Mouse (Mus musculus) heart, embryonic 12.5 days (tissue): Measurements from ENCODE around the gene Msl3. TPM values are rescaled to one million over a fixed set of nuclear protein-coding genes. Genes with fewer than 3 reads are reported as not detected.
A peak's percentile ranks its signal among the peaks of the same experiment; 100 is the strongest.
"Not testable (repeated sequence)": the region's sequence is repeated elsewhere in the genome, so short reads cannot be mapped to it uniquely, and the experiment has no call there.

ENCODE experiments used
- ATAC-seq: fragments of 200-750 bp; cut with Nextera tagmentation; 2 replicates; pipeline ENCODE4 v1.8.0; 2017; ENCODE audit warnings: moderate TSS enrichment, moderate library complexity; ENCODE audit not compliant: insufficient number of reproducible peaks, low FRiP score
- H3K27ac ChIP-seq: fragments of 300-500 bp; sonication (generic); 2 replicates; pipeline ENCODE4 v1.5.1; 2016; ENCODE audit warnings: mild to moderate bottlenecking, moderate library complexity; ENCODE audit not compliant: poor library complexity, severe bottlenecking
- H3K27me3 ChIP-seq: fragments of 300-500 bp; sonication (generic); replicated peaks from 2 replicates; pipeline ENCODE4 v1.6.1; 2016; ENCODE audit warnings: mild to moderate bottlenecking, moderate library complexity
- H3K36me3 ChIP-seq: fragments of 300-500 bp; sonication (generic); 2 replicates; pipeline ENCODE4 v1.6.1; 2016; ENCODE audit warnings: mild to moderate bottlenecking, moderate library complexity
- H3K4me1 ChIP-seq: fragments of 300-500 bp; sonication (generic); replicated peaks from 2 replicates; pipeline ENCODE4 v1.6.1; 2016; ENCODE audit warnings: mild to moderate bottlenecking
- H3K4me2 ChIP-seq: fragments of 300-500 bp; sonication (generic); 2 replicates; pipeline ENCODE4 v1.6.1; 2016; ENCODE audit warnings: mild to moderate bottlenecking, moderate library complexity
- H3K4me3 ChIP-seq: fragments of 300-500 bp; sonication (generic); 2 replicates; pipeline ENCODE4 v1.5.1; 2016; ENCODE audit warnings: mild to moderate bottlenecking
- H3K9ac ChIP-seq: fragments of 300-500 bp; sonication (generic); 2 replicates; pipeline ENCODE4 v1.6.1; 2016; ENCODE audit warnings: mild to moderate bottlenecking, moderate library complexity
- H3K9me3 ChIP-seq: fragments of 300-500 bp; sonication (generic); replicated peaks from 2 replicates; pipeline ENCODE4 v1.6.1; 2016; ENCODE audit warnings: mild to moderate bottlenecking, moderate library complexity
- WGBS: fragments of 180-500 bp; shearing (Covaris S2); methylation state at CpG from one replicate; pipeline ENCODE4 v1.1.7; 2016; 5-methylcytosine and 5-hydroxymethylcytosine counted together
- polyA plus RNA-seq: library from polyadenylated mRNA; unstranded; fragments of >200 nt; fragmentation: Nextera tagmentation; extraction: Ambion mirVana; gene quantifications from 2 replicates; pipeline ENCODE4 v1.2.1, GENCODE M21; 2016

Gene Msl3
- 38.8 and 39.2 TPM in 2 replicates for polyA plus RNA-seq

DNA sequence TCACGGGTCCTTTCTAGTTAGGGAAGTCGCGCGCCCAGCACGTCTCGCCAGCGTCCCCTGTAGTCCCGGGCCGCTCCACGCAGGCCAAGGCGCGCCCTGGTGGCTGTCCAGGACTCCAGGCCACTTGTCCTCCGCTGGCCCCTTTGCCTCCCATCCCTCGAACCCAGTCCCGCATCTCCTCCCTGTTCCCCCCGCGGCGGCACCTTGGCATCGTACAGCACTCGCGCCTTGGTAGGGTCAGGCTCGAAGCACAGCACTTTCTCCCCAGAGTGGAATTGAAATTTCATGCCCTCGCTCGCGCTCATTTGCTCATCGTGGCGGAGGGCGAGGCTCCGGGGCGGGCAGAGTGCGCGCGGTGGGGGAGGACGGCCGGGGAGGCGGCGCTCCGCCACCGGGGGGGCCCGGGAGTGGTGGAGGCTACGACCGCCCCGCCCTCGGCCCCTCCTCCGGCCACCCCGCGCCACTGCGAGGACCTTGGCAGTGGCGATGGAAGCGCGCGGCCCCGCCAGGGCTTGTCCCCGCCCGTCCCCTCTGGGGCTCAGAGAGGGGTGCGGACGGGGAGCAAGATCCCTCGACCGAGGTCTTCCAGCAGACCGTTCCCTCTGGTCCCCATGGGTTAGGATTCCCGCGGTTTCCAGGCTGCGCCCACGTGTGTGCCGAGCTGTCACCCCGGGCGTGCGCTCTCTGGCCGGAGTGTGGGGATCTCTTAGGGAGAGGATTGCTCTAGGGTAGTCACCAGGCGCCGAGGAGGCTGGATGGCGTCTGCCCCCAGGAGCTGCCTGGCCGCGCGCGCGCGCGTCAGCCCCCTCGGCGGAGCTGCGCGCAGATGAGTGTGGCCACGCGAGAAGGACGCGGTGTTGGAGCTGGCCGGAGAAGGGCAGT lies at the start of gene Msl3:
Gene Msl3, minus strand, starts transcription at position 374 of the 882 bp plus-strand sequence.
- Histone ChIP-seq H3K9me3 (no peaks in the 10 kb centered on the region), H3K36me3 (0 out of 2 replicates have a peak, but pooled peaks cover 4% of the 10 kb centered on the region), H3K4me1 (0 out of 2 replicates have a peak, but pooled peaks cover 5% of the 10 kb centered on the region), H3K4me2 (peak within 1 kb of the TSS; percentile 85), H3K27me3 (no peaks in the 10 kb centered on the region), H3K27ac (peak within 1 kb of the TSS; percentile 98), H3K4me3 (peak within 1 kb of the TSS; percentile 69), H3K9ac (peak within 1 kb of the TSS; percentile 80)
- peak; percentile 96 for ATAC-seq
- 17% methylated on average over 68 of the region's 88 CpGs for WGBS

DNA sequence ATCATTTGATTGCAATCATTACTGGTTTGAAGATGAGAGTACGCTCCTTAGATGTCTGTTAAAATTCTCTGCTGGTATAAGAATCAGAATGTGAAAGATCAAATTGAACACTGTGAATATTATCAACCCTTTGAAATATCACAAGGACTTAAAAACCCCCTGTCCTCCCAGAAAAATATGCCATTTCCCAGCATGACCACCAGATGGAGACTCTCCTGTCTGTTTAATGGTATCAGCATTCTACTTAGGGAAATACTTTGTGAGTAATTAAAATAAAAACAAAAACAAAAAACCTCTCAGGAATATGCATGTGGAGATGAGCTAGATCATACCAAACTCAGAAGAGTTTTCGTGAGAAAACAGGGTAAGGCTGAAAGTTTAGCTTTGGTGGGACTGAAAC lies 44.3 kb upstream of the Msl3 start:
- no peaks in the 10 kb centered on the region for H3K36me3 ChIP-seq
- H3K27ac ChIP-seq = no peak overlapping the region
- ATAC-seq = no peak
- no peaks in the 10 kb centered on the region for H3K9me3 ChIP-seq
- 44% methylated on average over 2 of the region's 2 CpGs for WGBS
- H3K9ac ChIP-seq = no peak overlapping the region
- H3K4me1 ChIP-seq = no peaks in the 10 kb centered on the region
- no peaks in the 10 kb centered on the region for H3K27me3 ChIP-seq
- H3K4me3 ChIP-seq = no peak overlapping the region
- no peak overlapping the region for H3K4me2 ChIP-seq

DNA sequence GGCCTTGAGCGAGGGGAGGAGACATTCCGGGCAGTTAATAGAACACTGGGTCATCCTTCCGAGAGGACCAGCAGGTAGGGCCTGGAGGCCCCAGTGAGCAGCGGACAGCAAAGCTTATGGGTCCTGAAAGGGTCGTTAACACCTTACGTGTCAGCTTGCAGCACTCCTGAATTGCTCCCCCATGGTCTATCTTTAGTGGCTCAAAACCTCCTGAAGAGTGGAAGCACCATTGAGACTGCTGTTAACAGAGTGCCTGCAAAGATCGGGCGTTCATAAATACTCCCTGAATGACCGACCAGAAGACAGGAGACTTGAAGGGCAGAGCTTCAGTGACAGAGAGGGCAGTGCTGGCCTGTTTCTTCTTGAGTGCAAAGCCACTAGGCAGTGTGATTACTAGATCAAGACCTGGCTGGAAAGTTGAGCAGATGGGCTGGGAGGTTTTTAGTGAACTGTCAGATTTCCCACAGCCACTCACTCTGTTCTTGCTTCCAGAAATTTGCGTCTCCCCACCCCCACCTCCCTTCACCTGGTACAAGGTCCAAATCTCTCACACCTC lies 787 bp upstream of the Msl3 start:
- Histone ChIP-seq H3K36me3 (no peaks in the 10 kb centered on the region), H3K27me3 (no peaks in the 10 kb centered on the region), H3K4me3 (peak overlapping the region; percentile 69), H3K9me3 (no peaks in the 10 kb centered on the region), H3K27ac (peak overlapping the region; percentile 98), H3K9ac (peak overlapping the region; percentile 80), H3K4me1 (0 out of 2 replicates have a peak, but pooled peaks cover 5% of the 10 kb centered on the region), H3K4me2 (peak overlapping the region; percentile 85)
- ATAC-seq = no peak; the same call in 1 of the 2 replicates
- 26% methylated on average over 10 of the region's 10 CpGs for WGBS

DNA sequence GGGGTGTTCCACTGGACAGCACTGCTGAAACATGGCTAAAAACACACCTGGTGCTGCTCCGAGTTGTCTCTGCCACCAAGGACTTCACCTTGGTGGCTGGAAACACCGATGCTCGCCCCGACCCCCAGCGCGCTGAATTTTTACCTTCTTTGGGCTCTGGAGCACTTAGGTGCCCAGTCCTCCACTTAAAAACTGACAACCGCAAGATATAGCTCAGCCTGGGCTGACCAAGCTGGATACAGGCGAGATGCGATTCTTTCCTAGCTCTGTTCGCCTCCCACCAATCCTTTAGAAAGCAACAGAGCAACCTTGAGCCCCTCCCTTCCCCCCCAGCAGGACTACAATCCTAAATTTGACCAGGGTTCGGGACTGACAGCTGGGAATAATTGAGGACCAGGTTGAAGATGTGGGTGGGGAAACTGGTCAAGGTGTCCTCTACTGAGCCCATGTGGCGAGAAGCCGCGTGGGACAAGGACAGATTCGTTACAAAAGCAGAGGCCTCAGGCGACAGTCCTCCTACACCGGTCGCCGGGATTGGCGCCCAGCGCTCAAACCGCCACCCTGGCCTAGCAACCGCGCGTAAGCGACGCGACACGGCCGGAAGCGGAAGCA lies 679 bp downstream of the Msl3 start:
- WGBS = 10% methylated on average over 30 of the region's 31 CpGs

DNA sequence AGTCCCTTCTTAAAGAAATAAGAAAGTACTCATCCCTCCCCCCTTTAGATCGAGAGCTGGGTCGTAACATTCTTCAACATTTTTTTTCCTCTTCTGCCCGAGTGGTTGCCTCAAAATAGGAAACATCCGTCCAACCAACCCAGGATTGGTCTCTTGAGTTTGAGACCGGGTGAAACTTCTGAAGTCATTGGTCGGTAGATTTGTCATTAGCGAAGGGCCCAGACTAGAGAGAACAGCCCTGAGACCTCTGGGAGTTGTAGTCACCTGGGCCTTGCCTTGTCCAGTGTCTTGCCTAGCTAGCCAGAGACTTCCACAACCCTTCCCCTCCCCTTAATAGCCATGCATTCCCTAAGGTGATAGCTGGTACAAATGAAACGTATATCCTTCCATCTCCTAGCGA lies 1.3 kb downstream of the Msl3 start:
- Histone ChIP-seq H3K9ac (peak overlapping the region; percentile 80; the same call in 1 of the 2 replicates), H3K27ac (peak overlapping the region; percentile 98), H3K4me3 (peak overlapping the region; percentile 69), H3K4me2 (peak overlapping the region; percentile 85), H3K9me3 (no peaks in the 10 kb centered on the region), H3K4me1 (0 out of 2 replicates have a peak, but pooled peaks cover 5% of the 10 kb centered on the region), H3K27me3 (no peaks in the 10 kb centered on the region), H3K36me3 (peaks cover 15% of the 10 kb centered on the region)
- peak; percentile 72 for ATAC-seq
- WGBS = 12% methylated on average over 9 of the region's 9 CpGs

More for the DNA sequence above, 679 bp downstream of the Msl3 start:
- Histone ChIP-seq H3K9me3 (no peaks in the 10 kb centered on the region), H3K4me2 (peak overlapping the region; percentile 85), H3K36me3 (peaks cover 9% of the 10 kb centered on the region), H3K27ac (peak overlapping the region; percentile 98), H3K4me1 (0 out of 2 replicates have a peak, but pooled peaks cover 5% of the 10 kb centered on the region), H3K9ac (peak overlapping the region; percentile 80), H3K27me3 (no peaks in the 10 kb centered on the region), H3K4me3 (peak overlapping the region; percentile 69)
- no peak for ATAC-seq

DNA sequence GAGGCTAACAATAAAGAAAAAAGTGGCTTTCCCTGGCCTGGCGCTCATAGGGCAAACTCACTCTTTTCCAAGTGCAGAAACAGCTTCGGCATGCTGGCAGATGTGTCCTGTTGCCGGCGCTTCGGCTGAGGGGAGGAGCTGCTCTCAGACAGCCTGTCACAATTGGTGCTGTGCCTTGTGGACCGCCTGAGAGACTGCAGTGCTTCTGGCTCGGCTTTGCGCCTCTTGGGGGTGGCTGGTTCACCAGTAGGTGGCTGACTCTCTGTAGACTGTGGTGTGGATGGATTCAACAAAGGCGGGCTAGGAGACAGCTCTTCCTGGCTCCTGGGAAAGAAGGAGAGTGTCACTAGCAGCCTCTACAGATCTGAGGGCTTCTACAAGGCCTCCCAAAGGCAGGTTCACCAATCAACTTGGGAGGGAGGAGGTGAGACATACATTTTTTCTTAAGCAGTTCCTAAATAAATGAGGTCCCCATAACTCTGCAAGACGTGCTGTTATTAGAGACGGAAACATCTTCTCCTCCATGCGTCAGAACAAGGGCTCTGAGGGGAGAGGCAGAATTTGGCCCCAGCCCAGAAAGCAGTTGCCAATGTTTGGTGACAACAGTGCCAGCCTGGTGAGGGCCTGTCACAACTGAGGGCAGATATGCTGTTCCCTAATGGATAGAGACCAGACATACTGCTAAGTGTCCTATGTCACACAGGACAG lies 9.6 kb downstream of the Msl3 start:
- Histone ChIP-seq H3K27me3 (no peaks in the 10 kb centered on the region), H3K9ac (no peak overlapping the region), H3K4me3 (no peak overlapping the region), H3K27ac (0 out of 2 replicates have a peak overlapping the region, but pooled peaks have one; percentile 43), H3K4me1 (no peaks in the 10 kb centered on the region), H3K4me2 (no peak overlapping the region), H3K36me3 (peaks cover 26% of the 10 kb centered on the region), H3K9me3 (no peaks in the 10 kb centered on the region)
- 51% methylated on average over 12 of the region's 12 CpGs for WGBS
- ATAC-seq = 0 out of 2 replicates have a peak, but pooled peaks have one; percentile 67

DNA sequence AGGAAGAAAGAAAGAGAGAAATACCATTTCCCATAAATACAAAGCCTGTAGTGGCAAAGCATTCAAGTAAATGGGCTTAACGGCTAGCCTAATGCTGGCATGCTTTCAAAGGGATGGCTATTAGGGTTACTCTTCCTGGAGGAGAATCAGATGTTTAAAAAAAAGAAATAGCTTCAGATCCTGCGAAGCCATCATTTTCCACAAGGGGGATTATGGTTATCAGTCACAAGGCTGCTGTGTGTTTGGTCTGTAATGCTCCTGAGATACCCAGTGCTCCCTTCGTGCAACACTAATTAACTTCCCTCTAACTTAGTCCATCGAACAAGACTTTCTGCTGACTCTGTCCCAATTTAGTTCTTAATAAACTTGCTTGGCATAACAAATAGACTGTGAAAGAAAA lies 13.5 kb downstream of the Msl3 start:
- H3K27me3 ChIP-seq = no peaks in the 10 kb centered on the region
- no peak for ATAC-seq
- H3K36me3 ChIP-seq = peaks cover 17% of the 10 kb centered on the region
- no peaks in the 10 kb centered on the region for H3K4me1 ChIP-seq
- no peaks in the 10 kb centered on the region for H3K9me3 ChIP-seq
- no peak overlapping the region for H3K9ac ChIP-seq
- no peak overlapping the region for H3K4me2 ChIP-seq
- no peak overlapping the region for H3K27ac ChIP-seq
- H3K4me3 ChIP-seq = no peak overlapping the region
- WGBS = 67% methylated on average over 4 of the region's 4 CpGs

DNA sequence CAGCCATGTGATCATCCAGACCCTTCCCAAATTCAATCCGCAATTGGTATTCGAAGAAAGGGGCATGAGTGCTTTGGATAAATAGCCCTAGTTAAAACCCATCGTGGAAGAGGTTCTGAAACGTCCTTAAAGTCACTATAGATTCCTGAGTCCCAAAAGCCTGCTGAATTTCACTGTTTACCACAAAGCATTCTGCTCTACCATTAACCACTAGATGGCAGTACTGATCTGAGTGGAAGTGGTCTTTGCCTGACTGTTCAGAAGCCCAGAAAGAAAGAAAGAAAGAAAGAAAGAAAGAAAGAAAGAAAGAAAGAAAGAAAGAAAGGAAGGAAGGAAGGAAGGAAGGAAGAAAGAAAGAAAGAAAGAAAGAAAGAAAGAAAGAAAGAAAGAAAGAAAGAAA lies 13.9 kb downstream of the Msl3 start:
- H3K9me3 ChIP-seq, H3K4me2 ChIP-seq, H3K27ac ChIP-seq, H3K4me1 ChIP-seq, H3K9ac ChIP-seq, H3K27me3 ChIP-seq, ATAC-seq, H3K4me3 ChIP-seq: not testable (repeated sequence)
- peaks cover 13% of the 10 kb centered on the region for H3K36me3 ChIP-seq
- 56% methylated on average over 4 of the region's 4 CpGs for WGBS

DNA sequence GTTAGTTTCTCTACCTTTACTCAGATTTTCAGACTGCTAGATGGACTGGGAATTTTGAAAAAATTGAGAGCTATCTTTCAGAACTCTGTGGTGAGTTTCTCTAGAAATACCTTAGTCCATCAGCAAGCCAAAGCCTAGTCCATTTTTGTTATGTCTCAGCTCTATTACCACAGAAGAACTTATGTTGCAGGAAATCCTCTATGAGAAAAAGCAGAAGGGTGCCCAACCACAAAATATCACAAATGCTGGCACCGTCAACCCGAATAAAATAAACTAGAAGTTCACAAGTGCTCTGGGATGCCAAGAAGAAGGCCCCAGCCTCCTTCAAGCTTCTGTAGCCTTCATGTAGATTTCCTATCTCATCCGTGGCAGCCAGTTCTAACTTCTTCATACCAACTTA lies 14.4 kb downstream of the Msl3 start:
- no peak overlapping the region for H3K27ac ChIP-seq
- H3K27me3 ChIP-seq = no peaks in the 10 kb centered on the region
- H3K4me1 ChIP-seq = no peaks in the 10 kb centered on the region
- H3K4me2 ChIP-seq = no peak overlapping the region
- peaks cover 14% of the 10 kb centered on the region for H3K36me3 ChIP-seq
- no peak for ATAC-seq
- H3K4me3 ChIP-seq = no peak overlapping the region
- WGBS = 85% methylated on average over 3 of the region's 3 CpGs
- no peak overlapping the region for H3K9ac ChIP-seq
- no peaks in the 10 kb centered on the region for H3K9me3 ChIP-seq

DNA sequence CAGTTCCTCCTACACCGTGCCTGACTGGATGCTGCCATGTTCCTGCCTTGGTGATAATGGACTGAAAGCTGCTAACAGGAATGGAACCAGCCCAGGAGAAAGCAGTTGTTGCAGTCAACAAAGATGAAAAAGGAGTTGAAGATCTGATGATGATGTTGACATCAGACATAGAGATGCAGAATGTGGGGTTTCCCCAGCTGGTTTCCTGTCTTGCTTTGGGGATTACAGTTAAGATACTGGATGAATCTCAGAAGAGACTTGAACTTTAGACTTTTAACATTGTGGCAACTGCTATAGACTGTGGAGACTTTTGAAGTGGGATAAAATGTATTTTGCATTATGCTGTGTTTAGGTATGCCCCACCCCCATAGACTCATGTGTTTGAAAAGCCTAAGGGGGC lies 15.9 kb downstream of the Msl3 start:
- H3K27me3 ChIP-seq = no peaks in the 10 kb centered on the region
- H3K4me2 ChIP-seq = no peak overlapping the region
- H3K27ac ChIP-seq = no peak overlapping the region
- H3K4me1 ChIP-seq = no peaks in the 10 kb centered on the region
- no peak overlapping the region for H3K9ac ChIP-seq
- 87% methylated on average over 1 of the region's 1 CpGs for WGBS
- H3K4me3 ChIP-seq = no peak overlapping the region
- H3K9me3 ChIP-seq = no peaks in the 10 kb centered on the region
- ATAC-seq = no peak
- H3K36me3 ChIP-seq = peaks cover 26% of the 10 kb centered on the region
